Mouse (Mus musculus): ENCODE data around the gene Fbxo28. TPM values are rescaled to one million over a fixed set of nuclear protein-coding genes. Genes with fewer than 3 reads are reported as not detected.

Fbxo28 gene
- total RNA-seq, 1 experiment from 2014 or later: 35.1 TPM

DNA sequence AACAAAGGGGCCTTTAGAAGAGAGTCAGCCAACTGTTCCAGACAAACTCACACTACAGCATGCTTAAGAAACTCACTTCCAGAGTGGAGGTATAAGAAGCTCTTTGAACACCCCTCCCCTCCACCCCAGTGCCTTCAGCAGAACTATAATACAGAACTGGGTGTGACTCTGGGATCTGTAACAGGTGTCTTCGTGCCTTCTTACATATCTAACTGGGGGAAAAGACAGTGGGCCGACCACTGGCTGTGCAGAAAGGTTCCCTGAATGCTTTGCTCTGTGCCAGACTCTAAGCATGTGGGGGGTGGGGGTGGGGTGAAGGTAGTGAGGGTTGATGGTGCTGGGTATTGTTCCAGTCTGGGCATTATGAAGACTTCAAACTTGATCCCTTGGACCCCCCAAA lies 52.8 kb downstream of the Fbxo28 start:
- DNase-seq: no peak

DNA sequence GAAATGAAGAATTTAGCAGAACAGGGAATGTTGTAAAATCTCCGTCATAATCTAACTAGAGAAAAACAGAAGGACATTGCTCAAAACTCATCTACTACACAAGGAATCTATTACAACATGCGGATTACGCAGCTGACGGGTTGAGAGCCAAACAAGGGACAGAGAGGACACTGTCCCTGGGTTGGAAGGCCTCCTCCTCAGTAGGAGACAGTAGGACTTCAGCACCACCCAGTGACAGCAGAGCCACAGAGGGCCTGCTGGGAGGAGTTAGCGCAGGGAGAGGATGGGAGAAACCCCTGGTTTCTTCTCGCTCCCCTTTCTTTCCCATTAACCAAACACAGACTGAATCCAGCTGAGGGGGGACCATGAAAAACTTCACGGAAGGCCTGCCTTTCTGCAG lies 53.6 kb downstream of the Fbxo28 start:
- DNase-seq: peak; percentile 54

DNA sequence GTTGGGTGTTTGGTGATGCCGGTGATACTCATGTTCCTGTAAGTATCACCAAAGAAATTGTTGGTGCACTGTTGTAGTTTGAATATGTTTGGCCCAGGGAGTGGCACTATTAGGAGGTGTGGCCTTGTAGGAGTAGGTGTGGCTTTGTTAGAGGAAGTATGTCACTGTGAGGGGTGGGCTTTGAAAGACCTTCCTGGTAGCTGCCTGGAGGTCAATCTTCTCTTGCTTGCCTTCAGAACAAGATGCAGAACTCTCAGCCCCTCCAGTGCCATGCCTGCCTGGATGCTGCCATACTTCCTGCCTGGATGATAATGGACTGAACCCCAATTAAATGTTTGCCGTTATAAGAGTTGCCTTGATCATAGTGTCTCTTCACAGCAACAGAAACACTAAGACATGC lies 56.6 kb downstream of the Fbxo28 start:
- DNase-seq: no peak

DNA sequence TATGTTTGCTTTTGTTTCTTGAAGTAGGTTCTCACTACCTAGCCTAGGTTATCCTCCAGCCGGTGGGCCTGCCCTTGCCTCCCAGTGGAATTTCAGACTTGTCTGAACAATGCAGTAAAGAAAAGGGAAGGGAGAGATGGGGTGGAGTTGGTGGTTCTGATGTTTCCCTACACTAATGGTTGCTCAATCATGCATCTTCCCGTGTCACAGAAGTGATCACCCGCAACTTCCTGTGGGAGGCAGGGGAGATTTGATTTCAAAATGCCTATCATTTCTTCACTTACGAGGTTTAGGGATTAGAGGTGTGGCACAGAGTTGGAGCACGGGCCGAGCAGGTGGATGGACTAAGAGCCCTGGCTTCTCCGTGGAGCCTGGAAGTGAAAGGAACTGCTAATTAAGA lies 58.2 kb downstream of the Fbxo28 start:
- no peak for DNase-seq

DNA sequence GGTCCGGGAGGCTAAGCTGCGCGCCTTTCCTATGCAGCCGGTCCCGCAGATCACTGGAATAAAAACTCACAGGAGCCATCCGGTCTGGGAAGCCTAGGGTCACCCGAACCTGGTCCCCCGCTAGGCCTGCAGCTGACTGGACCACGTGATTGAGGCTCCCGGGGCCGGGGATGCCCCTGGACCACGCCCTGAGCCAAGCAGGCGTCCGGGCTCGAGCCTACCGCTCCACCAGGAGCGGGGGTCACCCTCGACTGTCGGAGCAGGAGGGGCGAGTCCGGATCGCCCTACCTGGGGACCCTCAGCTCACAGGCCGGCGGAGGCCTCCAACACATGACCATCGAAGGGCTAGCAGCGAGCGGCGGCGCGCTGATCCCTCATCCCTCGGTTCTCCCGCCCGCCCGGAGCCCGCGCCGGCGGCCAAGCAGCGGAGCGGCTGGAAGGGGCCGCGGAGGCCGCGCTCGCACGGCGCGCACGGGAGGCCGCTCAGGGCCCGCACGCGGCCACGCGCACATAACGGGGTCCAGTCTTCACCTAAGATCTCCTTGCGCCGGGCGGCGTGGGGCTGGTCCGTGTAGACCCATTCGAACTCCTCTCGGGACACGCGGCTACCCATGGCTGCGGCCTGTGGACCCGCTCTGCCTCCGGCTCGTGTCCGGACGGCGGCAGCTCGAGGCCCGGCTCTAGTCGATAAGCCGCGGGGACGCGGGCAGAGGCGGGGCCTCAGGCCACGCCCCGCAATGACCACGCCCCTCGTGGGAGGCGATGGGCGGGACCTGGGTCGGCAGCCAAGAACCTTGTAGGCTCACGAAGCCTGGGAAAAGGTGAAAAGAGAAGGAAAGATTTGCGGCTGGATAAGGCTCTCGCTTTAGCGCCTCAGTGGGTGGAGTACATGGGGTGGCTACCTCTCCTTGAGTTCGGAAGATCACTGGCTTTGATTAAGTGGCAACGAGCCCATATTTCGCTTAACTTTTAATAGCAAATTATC lies 59.0 kb downstream of the Fbxo28 start, which contains the start of gene Degs1:
TSS of gene Degs1 (minus strand) at position 714 of the 985 bp plus-strand sequence.
- peak; percentile 97 for DNase-seq

DNA sequence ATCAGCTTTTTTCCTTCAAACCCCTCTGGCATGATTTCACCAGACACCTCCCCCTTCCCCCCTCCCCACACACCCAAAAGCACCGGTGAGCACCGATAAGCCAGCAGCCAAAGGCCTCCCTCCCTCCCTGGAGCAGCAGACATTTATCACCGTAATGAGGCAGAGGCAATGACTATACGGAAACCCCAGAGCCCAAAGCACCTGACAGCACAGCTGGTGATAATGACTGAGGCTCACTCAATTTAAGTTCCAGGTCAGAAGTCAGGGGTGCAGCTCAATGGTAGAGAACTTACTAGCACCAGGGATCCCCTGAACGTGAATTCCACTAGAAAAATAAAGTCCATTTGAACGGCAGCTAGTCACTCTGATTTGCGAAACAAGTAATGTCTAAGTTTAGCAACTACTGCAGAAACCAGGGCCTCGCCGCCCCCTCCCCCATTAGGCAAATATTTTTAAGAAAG lies 60.1 kb downstream of the Fbxo28 start:
- peak; percentile 31 for DNase-seq

DNA sequence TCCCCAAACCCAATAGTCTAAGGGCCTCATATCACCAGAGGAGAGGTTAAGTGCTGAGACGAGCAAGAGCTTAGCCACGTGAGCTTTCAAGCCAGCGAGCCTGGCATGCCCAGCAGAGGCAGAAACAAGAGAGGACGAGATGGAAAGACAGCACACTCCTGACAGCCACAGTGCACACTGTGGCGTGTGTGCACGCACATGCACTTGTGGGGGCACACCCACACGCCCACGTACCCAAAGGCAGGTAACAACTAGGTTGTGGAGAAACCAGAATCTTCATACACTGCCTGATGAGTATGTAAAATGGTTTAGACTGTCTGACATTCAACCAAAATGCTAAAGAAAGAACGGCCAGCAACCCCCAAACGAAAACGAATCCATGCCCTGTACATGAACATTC lies 60.9 kb downstream of the Fbxo28 start:
- DNase-seq: no peak

DNA sequence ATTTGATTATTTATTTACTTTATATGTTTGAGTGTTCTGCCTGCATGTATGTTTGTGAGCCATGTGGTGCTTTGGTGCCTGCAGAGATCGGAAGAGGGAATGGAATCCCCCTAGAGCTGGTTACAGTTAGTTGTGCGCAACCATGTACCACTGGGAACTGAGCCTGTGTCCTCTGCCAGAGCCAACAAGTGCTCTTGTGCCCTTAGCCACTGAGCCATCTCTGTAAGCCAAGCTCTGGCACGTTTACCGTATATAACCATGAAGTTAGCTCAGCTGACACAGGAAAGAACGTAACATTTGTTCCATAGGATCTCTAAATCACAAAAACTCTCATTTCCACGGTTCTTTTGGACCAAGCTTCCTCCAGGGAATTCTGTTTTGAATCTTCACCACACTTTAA lies 61.4 kb downstream of the Fbxo28 start:
- peak; percentile 16 for DNase-seq

DNA sequence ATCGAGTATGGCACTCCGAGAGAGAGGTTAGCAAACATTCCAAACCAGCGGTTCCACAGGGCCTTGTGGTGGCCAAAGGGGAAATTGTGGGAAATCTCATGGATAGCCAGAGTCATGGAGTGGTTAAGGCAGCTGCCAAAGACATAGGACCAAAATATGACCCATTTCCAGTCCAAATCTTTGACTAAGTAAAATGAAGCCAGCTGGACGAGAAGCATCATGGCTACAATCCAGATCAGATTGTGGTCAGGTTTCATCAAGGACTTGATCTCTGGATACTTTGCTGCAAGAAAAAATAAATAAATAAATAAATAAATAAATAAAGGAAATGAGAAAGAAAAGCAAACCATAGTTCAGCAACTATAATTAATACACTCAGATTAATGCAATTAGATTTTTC lies 62.0 kb downstream of the Fbxo28 start:
- no peak for DNase-seq

DNA sequence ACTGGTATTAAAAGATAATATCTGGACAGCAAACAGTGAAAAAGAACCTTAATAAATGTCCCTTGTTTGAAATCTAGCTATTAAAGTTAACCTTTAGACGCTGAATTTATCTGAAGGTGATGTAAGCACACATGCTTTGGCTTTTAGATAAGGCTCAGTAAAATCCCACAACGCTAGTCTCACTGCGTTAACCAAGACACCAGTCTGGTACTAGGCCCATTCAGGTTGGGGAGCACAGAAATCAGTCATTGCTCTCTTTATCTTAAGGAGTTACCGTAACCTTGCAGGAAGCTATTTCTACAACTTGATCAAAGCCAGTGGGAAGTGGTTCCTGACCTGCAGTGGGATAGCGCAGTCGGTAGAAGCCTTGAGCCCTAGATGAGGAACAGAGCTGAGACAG lies 66.3 kb downstream of the Fbxo28 start:
- no peak for DNase-seq

DNA sequence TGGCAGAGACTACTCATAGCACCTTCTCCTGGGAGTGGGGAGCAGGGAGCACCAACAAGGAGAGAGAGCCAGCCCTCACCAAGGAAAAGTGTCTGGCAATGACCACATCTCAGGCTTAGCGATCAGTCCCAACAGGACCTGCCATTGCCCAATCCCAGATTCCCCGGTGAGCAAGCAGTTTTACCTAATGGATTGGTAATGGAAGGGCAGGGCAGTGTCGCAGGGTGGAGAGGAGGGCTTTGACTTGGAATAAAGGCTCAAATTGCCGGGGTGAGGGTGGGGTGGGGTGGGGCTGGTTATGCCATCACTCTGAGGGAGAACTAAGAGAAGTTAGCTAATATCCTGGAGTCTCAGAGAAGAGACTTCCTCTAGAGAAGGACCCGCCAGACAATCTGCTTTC lies 69.8 kb downstream of the Fbxo28 start:
- peak; percentile 59 for DNase-seq

DNA sequence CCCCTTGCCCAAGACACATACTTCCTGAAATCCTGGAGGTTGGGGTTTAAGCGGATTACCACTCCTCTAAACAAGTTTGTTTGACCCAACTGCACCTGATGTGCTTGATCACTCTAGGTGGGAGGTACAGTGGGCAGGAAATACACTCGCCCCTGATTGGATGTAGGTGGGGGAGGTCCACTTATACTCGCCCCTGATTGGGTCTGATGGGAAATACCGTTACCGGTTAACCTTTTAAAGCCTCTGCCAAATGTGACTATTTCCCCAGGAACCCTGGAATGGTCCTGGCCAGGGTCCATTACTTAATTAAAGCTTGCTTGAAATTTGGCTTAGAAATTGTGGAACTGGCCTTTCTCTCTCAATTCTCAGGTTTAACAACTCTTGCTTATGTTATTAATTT lies 70.3 kb downstream of the Fbxo28 start:
- no peak for DNase-seq

DNA sequence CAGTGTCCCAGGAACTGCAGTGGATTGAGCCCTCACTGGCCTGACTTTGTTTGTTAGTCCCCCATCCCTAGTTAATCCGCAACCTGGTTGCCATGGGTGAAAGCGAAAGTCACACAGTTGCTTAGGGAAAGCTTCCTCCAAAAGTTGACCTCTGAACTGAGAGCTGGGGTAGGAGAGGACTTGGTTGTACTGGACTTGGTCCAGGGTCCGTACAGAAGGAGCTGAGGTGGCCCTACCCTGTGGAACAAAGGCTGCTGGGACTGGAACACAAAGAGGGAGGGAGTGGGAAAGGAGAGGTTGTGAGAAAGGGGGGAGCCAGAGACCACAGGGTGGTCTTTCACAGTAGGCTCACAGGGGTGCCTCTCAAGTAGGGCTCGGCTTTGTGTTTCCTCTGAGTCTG lies 73.1 kb downstream of the Fbxo28 start:
- DNase-seq: no peak

DNA sequence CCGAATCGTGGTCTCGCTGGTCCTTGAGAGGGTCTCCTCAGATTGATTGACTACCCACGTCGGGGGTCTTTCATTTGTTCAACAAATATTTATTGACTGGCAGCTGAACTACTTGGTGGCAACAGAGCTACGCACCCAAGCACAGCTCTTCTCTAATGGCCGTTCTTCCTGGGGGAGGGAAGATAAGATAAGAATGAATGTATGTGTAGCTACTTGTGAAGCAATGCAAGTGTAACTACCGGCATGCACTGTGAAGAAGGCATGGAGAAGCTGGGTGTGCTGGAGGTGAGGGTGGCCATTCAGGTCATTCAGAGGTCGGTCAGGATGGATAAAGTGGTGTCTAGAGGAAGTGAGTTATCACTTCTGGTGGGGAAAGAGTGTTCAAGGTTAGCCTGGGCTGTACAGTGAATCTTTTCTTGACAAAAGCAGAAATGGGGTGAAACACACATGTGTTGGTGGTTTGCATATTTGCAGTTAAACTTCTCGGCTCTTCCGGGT lies 75.4 kb downstream of the Fbxo28 start:
- DNase-seq: no peak

Other genes with a start within 250 kb of the Fbxo28 start
- gene Srp9, start 216.9 kb downstream of the Fbxo28 start, total RNA-seq (2021): 48.0 and 56.0 TPM in 2 replicates
- gene Vmn1r1, start 177.1 kb downstream of the Fbxo28 start, total RNA-seq (2021): not detected in 2 replicates
- 78.1 and 86.7 TPM in 2 replicates for gene Degs1, start 58.8 kb downstream of the Fbxo28 start, total RNA-seq (2021)
- 23.0 and 23.6 TPM in 2 replicates for gene Trp53bp2, start 67.5 kb upstream of the Fbxo28 start, total RNA-seq (2021)
- 72.2 and 78.0 TPM in 2 replicates for gene Capn2, start 176.0 kb upstream of the Fbxo28 start, total RNA-seq (2021)
- gene Capn8, start 223.4 kb upstream of the Fbxo28 start, total RNA-seq (2021): 0.15 TPM in 1 of 2 replicates, not detected in the other